In the genomic region with DNA sequence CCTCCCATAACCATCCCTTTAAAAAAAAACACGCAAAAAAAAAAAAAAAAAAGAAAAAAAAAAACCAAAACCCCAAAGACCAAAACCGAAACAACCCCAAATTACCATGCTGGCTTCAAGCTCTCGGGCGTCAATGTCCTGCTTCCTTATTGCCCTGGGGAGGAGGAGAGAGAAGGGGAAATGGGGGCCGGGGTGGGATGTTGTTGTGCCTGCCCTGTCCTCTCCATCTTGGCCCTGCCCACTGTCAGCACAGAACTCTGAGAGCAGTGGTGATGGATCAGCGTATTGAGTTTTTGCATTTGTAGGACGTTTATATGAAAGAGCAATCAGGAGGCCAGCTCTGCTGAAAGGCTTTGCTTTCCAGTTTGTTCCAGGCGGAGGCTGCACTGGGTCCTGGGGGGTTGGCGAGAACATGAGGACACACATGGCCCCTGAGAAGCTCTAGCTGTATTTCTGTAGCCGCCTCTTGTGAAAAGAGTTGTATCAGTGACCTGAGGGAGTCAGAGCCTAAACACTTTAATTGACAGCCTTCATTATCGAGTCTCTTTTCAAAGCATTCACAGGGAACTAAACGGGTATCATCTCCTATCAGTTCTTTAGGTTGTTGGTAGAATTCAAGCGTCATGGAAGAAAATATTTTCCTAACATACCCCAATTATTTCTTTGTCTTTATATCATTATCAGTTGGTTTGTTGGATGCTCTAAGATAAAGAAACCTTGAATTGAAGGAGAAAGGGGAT, we compare ENCODE assay signal across 8 mouse cellular contexts. TPM values are rescaled to one million over a fixed set of nuclear protein-coding genes. Genes with fewer than 3 reads are reported as not detected.
A peak's percentile ranks its signal among the peaks of the same experiment; 100 is the strongest.
DNase-seq lines count a peak whose midpoint lies in the region; ATAC-seq lines count a peak whose summit lies in the region.

No protein-coding gene starts in this region.

- H3K27me3 ChIP-seq in liver, embryonic 15.5 days, result no peaks in the 10 kb centered on the region
- no peaks in the 10 kb centered on the region for H3K27me3 ChIP-seq in neural tube, embryonic 11.5 days (ENCODE audit: control insufficient read depth, insufficient read depth, low read length)

- no peaks in the 10 kb centered on the region for H3K36me3 ChIP-seq in liver, embryonic 15.5 days (replicated peaks)
- H3K36me3 ChIP-seq in neural tube, embryonic 11.5 days (ENCODE audit: control insufficient read depth, insufficient read depth, low read length), result no peaks in the 10 kb centered on the region

- peak overlapping the region; percentile 43 for H3K27ac ChIP-seq in liver, embryonic 15.5 days (replicated peaks)
- H3K27ac ChIP-seq in neural tube, embryonic 11.5 days (ENCODE audit: low read depth, low read length), result peak overlapping the region; percentile 88

- H3K9ac ChIP-seq in liver, embryonic 15.5 days, result no peak overlapping the region
- H3K9ac ChIP-seq in neural tube, embryonic 11.5 days (ENCODE audit: low read length), result no peak overlapping the region

- H3K4me3 ChIP-seq in liver, embryonic 15.5 days (replicated peaks), result peak overlapping the region; percentile 17
- H3K4me3 ChIP-seq in neural tube, embryonic 11.5 days (ENCODE audit: low read depth, low read length), result 0 out of 2 replicates have a peak overlapping the region, but pooled peaks have one; percentile 7

- 5% methylated on average over 13 of the region's 13 CpGs for whole genome bisulfite sequencing in liver, embryonic 15.5 days (ENCODE audit: insufficient replicate concordance)
- WGBS in neural tube, embryonic 11.5 days, result 3% methylated on average over 13 of the region's 13 CpGs

- H3K9me3 ChIP-seq in liver, embryonic 15.5 days (replicated peaks), result no peaks in the 10 kb centered on the region
- no peaks in the 10 kb centered on the region for H3K9me3 ChIP-seq in neural tube, embryonic 11.5 days (ENCODE audit: control insufficient read depth, low read length)

- peaks cover 21% of the 10 kb centered on the region; the same call in 1 of the 2 replicates for H3K4me1 ChIP-seq in liver, embryonic 15.5 days (replicated peaks)
- H3K4me1 ChIP-seq in neural tube, embryonic 11.5 days (ENCODE audit: control insufficient read depth, insufficient read depth, low read length), result peaks cover 23% of the 10 kb centered on the region

- peak; percentile 37 to 59; a peak in 2 of 4 replicates for ATAC-seq in hematopoietic stem cell, adult 5-6 weeks (replicated peaks in 1 of 2; ENCODE audit: insufficient read depth in 1 of 2, low FRiP score in 2 of 2, low TSS enrichment in 1 of 2, low read depth in 1 of 2, poor library complexity in 2 of 2, severe bottlenecking in 2 of 2)
- no peak for ATAC-seq in liver, embryonic 15.5 days (ENCODE audit: insufficient read depth)
- ATAC-seq in neural tube, embryonic 11.5 days (ENCODE audit: insufficient read depth, low FRiP score, low TSS enrichment), result no peak

- H3K4me2 ChIP-seq in liver, embryonic 15.5 days, result peak overlapping the region; percentile 60
- H3K4me2 ChIP-seq in neural tube, embryonic 11.5 days (ENCODE audit: low read depth), result peak overlapping the region; percentile 34

- DNase-seq in heart, adult 18-20 months, result peak; percentile 53 to 66
- DNase-seq in heart, adult 9 months (ENCODE audit: low spot score in 2 of 2), result no peak
- peak; percentile 56 for DNase-seq in embryo, embryonic 10 days (ENCODE audit: low spot score)
- peak; percentile 55 for DNase-seq in neural tube, embryonic 11.5 days (ENCODE audit: low spot score)
- no peak for DNase-seq in spleen, adult 12 weeks (ENCODE audit: low spot score)
- DNase-seq in layer of hippocampus, postnatal 25 days (ENCODE audit: extremely low spot score in 1 of 2, low spot score in 1 of 2), result no peak

RNA-seq across cellular contexts. Expression of a gene that starts 38.0 kb away (rescaled TPM):
- total RNA-seq in heart, adult 18-20 months (2021), result 10 to 100 TPM; 29.2 to 30.2 TPM
- total RNA-seq in hematopoietic stem cell, adult 5-6 weeks (2017), result 31.0 and 35.7 TPM in 2 replicates
- 3.5 and 3.7 TPM in 2 replicates for polyA plus RNA-seq in liver, embryonic 15.5 days (2015; fragmentation: Nextera tagmentation; extraction: Ambion mirVana)
- polyA plus RNA-seq in neural tube, embryonic 11.5 days (2014; fragmentation: Nextera tagmentation; extraction: Ambion mirVana), result 20.0 and 22.4 TPM in 2 replicates
- 10 to 100 TPM; 29.7 to 34.3 TPM for total RNA-seq in layer of hippocampus, postnatal 25 days (2021)

Comparison
In these comparisons a context has a peak if more than half of its experiments do, and no peak if none do; other contexts are left out.
1. DNase-seq: peak in heart, adult 18-20 months (2 of 2), embryo, embryonic 10 days (single experiment) and neural tube, embryonic 11.5 days (single experiment); none in heart, adult 9 months (0 of 2), spleen, adult 12 weeks (single experiment) and layer of hippocampus, postnatal 25 days (0 of 2).
2. ATAC-seq: peak in hematopoietic stem cell, adult 5-6 weeks (2 of 2); none in liver, embryonic 15.5 days (single experiment) and neural tube, embryonic 11.5 days (single experiment).